Mouse (Mus musculus) forebrain, postnatal 0 days (tissue): ENCODE measurements around the gene Grid2. TPM values are rescaled to one million over a fixed set of nuclear protein-coding genes. Genes with fewer than 3 reads are reported as not detected.
A peak's percentile ranks its signal among the peaks of the same experiment; 100 is the strongest.

Source experiments
- ATAC-seq: fragments of 200-750 bp; cut with Nextera tagmentation; 2 replicates; pipeline ENCODE4 v1.8.0; 2017; ENCODE audit warnings: mild to moderate bottlenecking, moderate library complexity
- DNase-seq: peaks from one replicate; pipeline ENCODE4 v3.0.0-alpha.2; 2015
- H3K27ac ChIP-seq: fragments of 300-500 bp; sonication (generic); 2 replicates; pipeline ENCODE4 v1.5.1; 2014; ENCODE audit warnings: low read depth, mild to moderate bottlenecking, antibody characterized with exemption, low read length, moderate library complexity, mixed read lengths
- H3K27me3 ChIP-seq: fragments of 300-500 bp; sonication (generic); 2 replicates; pipeline ENCODE4 v1.6.1; 2014; ENCODE audit warnings: mild to moderate bottlenecking, low read length, mixed read lengths; ENCODE audit not compliant: insufficient read depth
- H3K36me3 ChIP-seq: fragments of 300-500 bp; sonication (generic); 2 replicates; pipeline ENCODE4 v1.6.1; 2014; ENCODE audit warnings: mild to moderate bottlenecking, moderate library complexity; ENCODE audit not compliant: insufficient read depth
- H3K4me1 ChIP-seq: fragments of 300-500 bp; sonication (generic); 2 replicates; pipeline ENCODE4 v1.6.1; 2014; ENCODE audit warnings: antibody characterized with exemption; ENCODE audit not compliant: insufficient read depth
- H3K4me2 ChIP-seq: fragments of 300-500 bp; sonication (generic); 2 replicates; pipeline ENCODE4 v1.6.1; 2014; ENCODE audit warnings: low read depth, mild to moderate bottlenecking, moderate library complexity
- H3K4me3 ChIP-seq: fragments of 300-500 bp; sonication (generic); 2 replicates; pipeline ENCODE4 v1.5.1; 2014; ENCODE audit warnings: low read depth, low read length, mixed read lengths
- H3K9ac ChIP-seq: fragments of 300-500 bp; sonication (generic); 2 replicates; pipeline ENCODE4 v1.6.1; 2014; ENCODE audit warnings: mild to moderate bottlenecking
- H3K9me3 ChIP-seq: fragments of 300-500 bp; sonication (generic); 2 replicates; pipeline ENCODE4 v1.6.1; 2016; ENCODE audit warnings: low read length
- CTCF ChIP-seq: sonication (generic); IDR thresholded peaks from 2 replicates; pipeline ENCODE4 v1.5.1; 2016; ENCODE audit warnings: antibody characterized with exemption, control low read depth, low read depth
- WGBS: fragments of 180-500 bp; shearing (Covaris S2); extraction: QIAGEN DNeasy Blood & Tissue Kit; methylation state at CpG from one replicate; pipeline ENCODE4 v1.1.7; 2014; 5-methylcytosine and 5-hydroxymethylcytosine counted together
- polyA plus RNA-seq: library from polyadenylated mRNA; unstranded; fragments of >200 nt; fragmentation: Nextera tagmentation; extraction: Ambion mirVana; gene quantifications from 2 replicates; pipeline ENCODE4 v1.2.1, GENCODE M21; 2015
- total RNA-seq: library from RNA; depleted of rRNA; stranded (reverse); fragments of >200 nt; gene quantifications from 2 replicates; pipeline ENCODE4 v1.2.3, GENCODE M21; 2014

Grid2 gene
- total and polyA plus RNA-seq, 2 experiments from 2014 or later: 6.2 to 28.9 TPM

GRCm38 (mm10) chr6:64114594-64114993, 858.9 kb downstream of the Grid2 start:
- Histone ChIP-seq H3K4me3 (no peak overlapping the region), H3K27me3 (no peaks in the 10 kb centered on the region), H3K36me3 (no peaks in the 10 kb centered on the region), H3K4me2 (no peak overlapping the region), H3K9ac (no peak overlapping the region), H3K27ac (no peak overlapping the region), H3K4me1 (no peaks in the 10 kb centered on the region), H3K9me3 (no peaks in the 10 kb centered on the region)
- no peak for TF ChIP-seq CTCF
- ATAC-seq (peak; percentile 63; the same call in 1 of the 2 replicates), DNase-seq (peak; percentile 57)
- WGBS: 60% methylated on average over 2 of the region's 2 CpGs

- 49% methylated on average over 9 of the region's 9 CpGs for WGBS
- Histone ChIP-seq H3K4me2 (no peak overlapping the region), H3K4me3 (no peak overlapping the region), H3K27me3 (no peaks in the 10 kb centered on the region), H3K36me3 (no peaks in the 10 kb centered on the region), H3K27ac (no peak overlapping the region), H3K4me1 (no peaks in the 10 kb centered on the region), H3K9ac (no peak overlapping the region), H3K9me3 (no peaks in the 10 kb centered on the region)
- TF ChIP-seq CTCF: no peak
- DNase-seq: no peak
- no peak for ATAC-seq
These were observed 880.6 kb downstream of the Grid2 start for GRCm38 (mm10) chr6:64136275-64136674.

- DNase-seq (no peak), ATAC-seq (no peak)
- H3K9me3 ChIP-seq: no peaks in the 10 kb centered on the region
- WGBS: 82% methylated on average over 7 of the region's 7 CpGs
- H3K36me3 ChIP-seq: no peaks in the 10 kb centered on the region
- H3K27me3 ChIP-seq: no peaks in the 10 kb centered on the region
- TF ChIP-seq CTCF: no peak
- H3K9ac ChIP-seq: no peak overlapping the region
- H3K4me3 ChIP-seq: no peak overlapping the region
- no peak overlapping the region for H3K4me2 ChIP-seq
- no peak overlapping the region for H3K27ac ChIP-seq
- H3K4me1 ChIP-seq: no peaks in the 10 kb centered on the region
These were observed 892.9 kb downstream of the Grid2 start for GRCm38 (mm10) chr6:64148613-64149012.

GRCm38 (mm10) chr6:64174995-64175612, 919.4 kb downstream of the Grid2 start:
- peak; percentile 6 for DNase-seq
- Histone ChIP-seq H3K9me3 (no peaks in the 10 kb centered on the region), H3K4me1 (no peaks in the 10 kb centered on the region), H3K27ac (no peak overlapping the region), H3K4me3 (no peak overlapping the region), H3K36me3 (no peaks in the 10 kb centered on the region), H3K27me3 (no peaks in the 10 kb centered on the region), H3K4me2 (no peak overlapping the region), H3K9ac (no peak overlapping the region)
- ATAC-seq: 0 out of 2 replicates have a peak, but pooled peaks have one; percentile 8
- no peak for TF ChIP-seq CTCF
- 25% methylated on average over 1 of the region's 1 CpGs for WGBS

GRCm38 (mm10) chr6:64193646-64194045, 938.0 kb downstream of the Grid2 start:
- H3K9ac ChIP-seq: no peak overlapping the region
- no peaks in the 10 kb centered on the region for H3K9me3 ChIP-seq
- ATAC-seq (no peak), DNase-seq (no peak)
- no peaks in the 10 kb centered on the region for H3K4me1 ChIP-seq
- H3K27me3 ChIP-seq: no peaks in the 10 kb centered on the region
- H3K36me3 ChIP-seq: no peaks in the 10 kb centered on the region
- no peak overlapping the region for H3K4me2 ChIP-seq
- no peak overlapping the region for H3K27ac ChIP-seq
- no peak overlapping the region for H3K4me3 ChIP-seq
- WGBS: 85% methylated on average over 1 of the region's 1 CpGs
- TF ChIP-seq CTCF: no peak

- no peak for TF ChIP-seq CTCF
- Histone ChIP-seq H3K27me3 (no peaks in the 10 kb centered on the region), H3K4me1 (no peaks in the 10 kb centered on the region), H3K36me3 (no peaks in the 10 kb centered on the region), H3K9ac (no peak overlapping the region), H3K4me2 (no peak overlapping the region), H3K9me3 (no peaks in the 10 kb centered on the region), H3K4me3 (no peak overlapping the region), H3K27ac (no peak overlapping the region)
- DNase-seq: peak; percentile 13
- ATAC-seq: peak; percentile 25; the same call in 1 of the 2 replicates
- WGBS: 14% methylated on average over 8 of the region's 8 CpGs
These were observed 946.9 kb downstream of the Grid2 start for GRCm38 (mm10) chr6:64202396-64203122.

GRCm38 (mm10) chr6:64236351-64236750, 980.7 kb downstream of the Grid2 start:
- no peak for ATAC-seq
- Histone ChIP-seq H3K4me1 (no peaks in the 10 kb centered on the region), H3K4me2 (no peak overlapping the region), H3K27me3 (no peaks in the 10 kb centered on the region), H3K9me3 (no peaks in the 10 kb centered on the region), H3K9ac (no peak overlapping the region), H3K27ac (no peak overlapping the region), H3K4me3 (no peak overlapping the region), H3K36me3 (no peaks in the 10 kb centered on the region)
- WGBS: 47% methylated on average over 3 of the region's 3 CpGs
- TF ChIP-seq CTCF: no peak
- DNase-seq: peak; percentile 26
